Mouse (Mus musculus) bone marrow macrophage, adult 2 months (primary cell): ENCODE results near the gene Pcp2. TPM values are rescaled to one million over a fixed set of nuclear protein-coding genes. Genes with fewer than 3 reads are reported as not detected.
A peak's percentile ranks its signal among the peaks of the same experiment; 100 is the strongest.

Experiments
- H3K27ac ChIP-seq: 2 replicates; pipeline ENCODE4 v1.5.1; 2012; ENCODE audit warnings: low read depth, low read length; ENCODE audit not compliant: insufficient read depth
- H3K4me1 ChIP-seq: 2 replicates; pipeline ENCODE4 v1.6.1; 2012; ENCODE audit warnings: low read length; ENCODE audit not compliant: control insufficient read depth, insufficient read depth
- H3K4me3 ChIP-seq: 2 replicates; pipeline ENCODE4 v1.5.1; 2012; ENCODE audit warnings: mild to moderate bottlenecking, low read length, moderate library complexity; ENCODE audit not compliant: insufficient read depth
- CTCF ChIP-seq: IDR thresholded peaks from 2 replicates; pipeline ENCODE4 v1.5.1; 2012; ENCODE audit warnings: low read depth, mild to moderate bottlenecking, low read length, moderate library complexity
- POLR2A ChIP-seq: IDR thresholded peaks from 2 replicates; pipeline ENCODE4 v1.6.1; 2012; ENCODE audit warnings: mild to moderate bottlenecking, low read depth, low read length, borderline replicate concordance
- polyA plus RNA-seq: library from polyadenylated mRNA; stranded (reverse); fragments of >200 nt; gene quantifications from 2 replicates; pipeline ENCODE4 v1.2.4, GENCODE M21; 2012; ENCODE audit not compliant: missing spikeins, insufficient read depth, insufficient read length

Pcp2 gene
- polyA plus RNA-seq, 1 experiment = not detected

GRCm38 (mm10) chr8:3628014-3628413, 2.7 kb upstream of the Pcp2 start:
- Histone ChIP-seq H3K4me1 (peaks cover 9% of the 10 kb centered on the region), H3K27ac (no peak overlapping the region), H3K4me3 (no peak overlapping the region)
- TF ChIP-seq CTCF (no peak), POLR2A (no peak)

- no peak overlapping the region for H3K27ac ChIP-seq
- peaks cover 9% of the 10 kb centered on the region for H3K4me1 ChIP-seq
- no peak for TF ChIP-seq CTCF
- TF ChIP-seq POLR2A = no peak
- no peak overlapping the region for H3K4me3 ChIP-seq
Observed at GRCm38 (mm10) chr8:3626971-3627370, 1.6 kb upstream of the Pcp2 start.

GRCm38 (mm10) chr8:3622119-3622518, 3.2 kb downstream of the Pcp2 start:
- peak overlapping the region; percentile 81 for H3K4me3 ChIP-seq
- H3K27ac ChIP-seq = no peak overlapping the region
- peaks cover 4% of the 10 kb centered on the region; the same call in 1 of the 2 replicates for H3K4me1 ChIP-seq
- no peak for TF ChIP-seq POLR2A
- no peak for TF ChIP-seq CTCF

DNA sequence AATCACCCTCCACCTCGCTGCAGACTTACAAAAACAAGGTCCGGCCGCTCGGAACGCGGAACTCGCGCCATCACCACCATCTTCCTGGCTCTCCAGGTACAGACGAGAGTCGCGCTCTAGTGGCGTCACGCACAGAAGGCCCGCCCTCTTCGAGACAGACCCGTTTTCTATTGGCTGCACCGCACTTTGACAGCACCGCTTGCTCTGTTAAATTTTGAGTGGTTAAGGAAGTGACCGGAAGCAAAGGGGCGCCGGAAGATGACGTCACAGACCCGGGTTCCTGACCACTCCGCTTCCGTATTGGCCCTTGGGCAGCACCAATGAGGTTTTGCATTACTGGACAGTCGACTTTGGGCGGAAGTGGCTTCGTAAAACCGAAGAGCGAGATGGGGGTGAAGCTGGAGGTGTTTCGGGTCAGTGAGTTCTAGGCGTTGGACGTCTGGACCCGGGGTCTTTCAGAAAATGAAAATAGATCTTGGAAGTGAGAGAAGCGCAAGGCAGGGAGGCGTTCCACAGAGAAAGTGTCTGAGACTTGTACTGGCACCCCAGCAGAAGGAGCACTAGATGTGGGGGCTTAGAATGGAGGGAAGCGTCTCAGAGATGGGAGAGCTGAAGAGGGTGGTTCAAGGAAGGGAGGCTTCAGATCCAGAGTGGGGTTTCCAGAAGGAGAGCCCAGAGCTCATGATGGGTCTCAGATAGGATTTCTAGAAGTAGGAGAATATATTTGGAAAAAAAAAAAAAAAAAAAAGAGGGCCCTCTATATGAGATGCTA, 4.0 kb downstream of the Pcp2 start, which contains the start of the genes Xab2 and Pet100:
Gene Xab2 (minus strand): TSS at position 118 of the 772 bp plus-strand sequence.
Gene Pet100 (plus strand): TSS at position 350 of the 772 bp plus-strand sequence.
- TF ChIP-seq POLR2A (0 out of 2 replicates have a peak, but pooled peaks have one; percentile 28), CTCF (no peak)
- H3K4me3 ChIP-seq = peak within 1 kb of the TSS; percentile 82
- H3K27ac ChIP-seq = no peak within 1 kb of the TSS
- peaks cover 4% of the 10 kb centered on the region; the same call in 1 of the 2 replicates for H3K4me1 ChIP-seq

DNA sequence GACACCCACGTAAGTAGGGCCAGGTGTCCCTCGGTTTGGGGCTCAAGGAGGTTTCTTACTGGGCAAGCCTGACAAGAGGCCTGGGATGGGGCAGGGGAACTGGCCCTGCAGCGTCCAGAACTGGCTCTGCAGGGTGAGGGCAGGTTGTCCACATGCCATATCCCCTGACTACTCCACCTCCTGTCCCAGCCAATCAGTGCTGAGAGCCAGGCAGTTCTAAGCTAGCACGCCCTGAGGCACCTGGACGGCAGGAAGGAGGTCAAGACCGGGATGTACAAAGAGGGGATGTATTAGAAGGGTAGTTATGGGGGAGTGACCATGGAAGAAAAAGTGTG, 15.6 kb downstream of the Pcp2 start:
- Histone ChIP-seq H3K4me1 (no peaks in the 10 kb centered on the region), H3K4me3 (no peak overlapping the region), H3K27ac (no peak overlapping the region)
- TF ChIP-seq POLR2A (no peak), CTCF (no peak)

DNA sequence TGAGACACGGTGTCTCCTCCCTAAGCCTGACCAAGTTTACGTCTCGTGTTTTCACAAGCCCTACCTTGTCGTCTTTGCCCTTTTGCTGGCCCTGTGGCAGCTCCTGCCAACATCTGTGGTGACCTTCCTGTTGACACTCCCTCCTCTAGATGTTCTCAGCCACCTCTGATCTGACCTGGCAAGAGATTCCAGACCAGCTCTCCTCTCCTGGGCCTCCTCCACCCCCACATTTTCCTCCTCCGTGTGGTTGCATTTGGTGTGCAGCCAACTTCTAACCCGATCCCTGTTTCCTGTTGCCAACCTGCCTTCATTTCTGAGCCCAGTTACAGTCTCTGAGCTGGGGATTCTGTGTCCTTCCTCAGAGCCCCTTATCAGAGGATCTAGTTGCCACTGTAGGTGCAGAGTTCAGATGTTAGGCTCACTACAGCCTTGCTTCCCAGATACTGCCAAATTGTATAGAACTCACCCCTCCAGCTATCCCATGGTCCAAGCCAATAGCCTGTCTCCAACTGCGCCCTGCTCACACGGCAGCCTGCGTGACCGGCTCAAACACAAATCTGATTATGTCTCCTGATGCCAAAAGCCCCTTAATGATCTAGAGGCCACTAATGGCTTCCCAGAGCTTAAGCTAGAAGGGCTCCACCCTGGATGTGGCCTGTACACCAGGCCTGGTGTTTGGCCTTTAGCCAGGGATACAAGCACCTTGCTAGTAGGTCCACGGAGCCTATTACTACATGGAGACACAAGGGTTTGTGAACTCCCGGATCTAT, 16.1 kb downstream of the Pcp2 start:
- Histone ChIP-seq H3K27ac (no peak overlapping the region), H3K4me3 (no peak overlapping the region), H3K4me1 (no peaks in the 10 kb centered on the region)
- TF ChIP-seq POLR2A = no peak
- no peak for TF ChIP-seq CTCF

DNA sequence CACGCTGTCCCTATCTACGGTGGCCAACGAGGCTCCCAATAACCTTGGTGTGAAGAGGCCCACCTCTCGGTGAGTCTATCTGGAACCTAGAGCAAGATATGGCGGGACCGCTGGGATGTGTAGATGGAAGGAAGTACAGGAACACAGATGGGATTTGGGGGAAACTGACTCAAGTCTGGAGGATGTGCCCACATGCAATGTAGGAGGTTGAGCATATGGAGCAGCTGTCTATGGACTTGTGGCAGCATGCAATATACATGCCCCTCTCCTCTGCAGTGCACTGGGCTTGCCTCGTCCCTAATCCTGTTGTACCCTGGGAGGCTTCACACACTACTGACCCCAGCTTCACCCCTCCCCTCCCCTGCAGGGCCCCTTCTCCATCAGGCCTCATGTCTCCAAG, 17.5 kb downstream of the Pcp2 start:
- Histone ChIP-seq H3K4me3 (no peak overlapping the region), H3K27ac (no peak overlapping the region)
- TF ChIP-seq POLR2A = no peak
- TF ChIP-seq CTCF = no peak

GRCm38 (mm10) chr8:3606593-3606992, 18.8 kb downstream of the Pcp2 start:
- TF ChIP-seq POLR2A (no peak), CTCF (no peak)
- H3K4me1 ChIP-seq = no peaks in the 10 kb centered on the region

More for the DNA sequence above, 17.5 kb downstream of the Pcp2 start:
- H3K4me1 ChIP-seq = no peaks in the 10 kb centered on the region

DNA sequence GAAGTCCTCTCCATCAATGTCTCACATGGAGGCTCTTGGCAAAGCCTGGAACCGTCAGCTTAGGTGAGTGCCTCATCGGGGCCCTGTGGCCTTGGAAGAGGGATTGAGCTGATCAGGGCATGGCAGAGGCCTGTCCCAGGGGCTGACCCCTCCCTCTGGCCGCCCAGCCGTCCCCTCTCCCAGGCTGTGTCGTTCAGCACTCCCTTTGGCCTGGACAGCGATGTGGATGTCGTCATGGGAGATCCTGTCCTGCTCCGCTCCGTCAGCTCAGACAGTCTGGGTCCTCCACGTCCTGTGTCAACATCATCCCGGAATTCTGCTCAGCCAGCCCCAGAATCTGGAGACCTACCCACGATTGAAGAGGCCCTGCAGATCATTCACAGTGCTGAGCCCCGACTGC, 21.9 kb downstream of the Pcp2 start:
- H3K4me1 ChIP-seq = peaks cover 7% of the 10 kb centered on the region
- no peak overlapping the region for H3K4me3 ChIP-seq
- no peak for TF ChIP-seq POLR2A
- TF ChIP-seq CTCF = no peak
- no peak overlapping the region for H3K27ac ChIP-seq

More at GRCm38 (mm10) chr8:3606593-3606992, 18.8 kb downstream of the Pcp2 start:
- H3K27ac ChIP-seq = no peak overlapping the region
- no peak overlapping the region for H3K4me3 ChIP-seq

DNA sequence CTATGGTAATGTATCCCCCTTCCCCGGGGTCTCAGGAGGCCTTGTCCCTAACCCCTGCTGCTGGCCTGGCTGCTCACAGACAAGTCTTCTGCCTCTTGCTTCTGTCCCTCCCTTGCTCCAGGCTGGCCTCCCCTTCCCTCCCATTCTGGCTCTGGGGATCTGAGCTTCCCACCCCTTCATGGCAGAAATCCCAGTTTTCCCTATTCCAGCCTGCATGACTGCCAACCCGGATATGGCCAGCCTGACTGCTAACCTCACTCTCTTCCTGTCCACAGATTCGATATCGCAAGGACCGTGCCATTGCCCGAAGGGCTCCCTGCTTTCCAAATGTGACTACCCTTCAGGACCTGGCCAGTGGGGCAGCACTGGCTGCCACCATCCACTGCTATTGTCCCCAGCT, 24.9 kb downstream of the Pcp2 start:
- Histone ChIP-seq H3K27ac (no peak overlapping the region), H3K4me3 (no peak overlapping the region), H3K4me1 (peaks cover 7% of the 10 kb centered on the region)
- TF ChIP-seq CTCF = no peak
